Mouse (Mus musculus): Measurements from ENCODE around the gene Olfr780. TPM values are rescaled to one million over a fixed set of nuclear protein-coding genes. Genes with fewer than 3 reads are reported as not detected.
"Not testable (repeated sequence)": the region's sequence is repeated elsewhere in the genome, so short reads cannot be mapped to it uniquely, and the experiment has no call there.

Olfr780 gene
- not detected for total RNA-seq (2021)
- long read RNA-seq, experiment 1 = 0 reads
- long read RNA-seq, experiment 2 = 0 reads

GRCm38 (mm10) chr10:129317817-129318216 lies at the start of gene Olfr780:
Olfr780 (plus strand) TSS chr10:129318117.
- no peak for DNase-seq (ENCODE audit: low spot score in 2 of 2)

DNA sequence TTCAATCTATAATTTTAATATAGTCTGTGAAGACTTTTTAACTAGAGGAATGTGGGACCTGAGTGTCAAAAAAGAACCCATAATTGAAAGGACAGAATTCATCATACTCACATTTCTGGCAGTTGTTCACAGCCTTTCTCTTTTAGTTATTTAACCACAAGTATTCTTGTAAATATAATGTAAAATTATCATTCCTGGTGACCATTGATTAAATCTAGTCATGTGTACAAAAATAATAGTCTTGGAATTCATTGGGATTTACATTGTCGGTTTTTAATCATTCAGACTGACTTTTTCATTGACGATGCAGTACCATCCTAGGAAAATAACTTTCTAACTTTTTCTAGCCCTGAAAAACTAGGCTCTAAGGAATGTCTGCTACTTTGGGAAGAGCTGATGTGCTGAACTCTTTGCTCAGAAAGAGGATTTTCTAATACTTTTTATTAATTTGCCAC lies 46.8 kb upstream of the Olfr780 start, which contains the start of gene Olfr777:
Gene Olfr777 (minus strand): TSS at position 405 of the 455 bp plus-strand sequence.
- no peak for DNase-seq (ENCODE audit: low spot score in 2 of 2)

DNA sequence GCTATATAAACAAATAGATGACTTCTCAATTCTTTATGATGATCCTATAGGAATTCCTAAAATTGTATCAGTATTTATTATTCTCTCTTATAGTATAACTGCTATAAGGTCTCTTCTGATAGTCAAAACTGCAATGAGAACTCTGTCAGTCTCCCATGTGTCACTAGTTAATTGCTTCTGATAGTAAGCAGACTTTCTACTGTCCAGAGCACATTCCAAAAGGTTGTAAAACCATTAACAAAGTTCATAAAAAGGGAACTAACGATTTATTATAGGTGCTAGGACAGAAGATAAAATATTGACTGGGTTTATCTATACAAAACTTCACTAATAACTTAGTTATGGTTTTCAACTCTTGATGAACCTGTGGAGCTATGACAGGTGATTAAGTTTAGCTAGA lies 4.9 kb upstream of the Olfr780 start:
- DNase-seq (ENCODE audit: low spot score in 2 of 2) = not testable (repeated sequence)

GRCm38 (mm10) chr10:129313521-129313920 lies 4.4 kb upstream of the Olfr780 start:
- not testable (repeated sequence) for DNase-seq (ENCODE audit: low spot score in 2 of 2)

DNA sequence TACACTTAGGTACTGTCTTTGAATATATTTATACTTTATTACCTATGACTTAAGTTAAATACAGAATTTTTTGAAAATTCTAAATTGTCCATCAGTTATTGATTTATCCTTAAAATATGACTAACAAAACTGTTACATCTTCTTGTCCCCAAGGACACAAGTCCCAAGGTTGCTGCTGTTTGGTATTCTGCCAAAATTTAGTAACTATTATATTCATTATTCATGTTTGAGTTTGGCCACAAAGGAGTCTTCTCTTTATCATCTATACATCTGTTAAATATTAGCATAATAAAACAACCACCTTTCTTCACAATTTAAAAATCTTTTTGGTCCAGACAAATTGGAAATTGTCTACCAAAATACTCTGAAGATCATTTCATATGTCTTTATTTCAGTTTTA lies 10.6 kb downstream of the Olfr780 start, which contains the start of gene Olfr781:
Gene Olfr781 (plus strand): TSS at position 301 of the 400 bp plus-strand sequence.
- DNase-seq (ENCODE audit: low spot score in 2 of 2) = no peak

GRCm38 (mm10) chr10:129348550-129348949 lies 30.6 kb downstream of the Olfr780 start, which contains the start of gene Olfr782:
Olfr782 (plus strand) TSS chr10:129348850.
- DNase-seq (ENCODE audit: low spot score in 2 of 2) = no peak

DNA sequence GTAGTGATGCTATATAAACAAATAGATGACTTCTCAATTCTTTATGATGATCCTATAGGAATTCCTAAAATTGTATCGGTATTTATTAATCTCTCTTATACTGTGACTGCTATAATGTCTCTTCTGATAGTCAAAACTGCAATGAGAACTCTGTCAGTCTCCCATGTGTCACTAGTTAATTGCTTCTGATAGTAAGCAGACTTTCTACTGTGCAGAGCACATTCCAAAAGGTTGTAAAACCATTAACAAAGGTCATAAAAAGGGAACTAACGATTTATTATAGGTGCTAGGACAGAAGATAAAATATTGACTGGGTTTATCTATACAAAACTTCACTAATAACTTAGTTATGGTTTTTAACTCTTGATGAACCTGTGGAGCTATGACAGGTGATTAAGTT lies 34.6 kb downstream of the Olfr780 start:
- not testable (repeated sequence) for DNase-seq (ENCODE audit: low spot score in 2 of 2)

- not testable (repeated sequence) for DNase-seq (ENCODE audit: low spot score in 2 of 2)
These were observed 38.6 kb downstream of the Olfr780 start for GRCm38 (mm10) chr10:129356496-129356895.

- DNase-seq (ENCODE audit: low spot score in 2 of 2) = peak; percentile 26 to 69
These were observed 39.4 kb downstream of the Olfr780 start for GRCm38 (mm10) chr10:129357307-129357706.

Other genes with a start within 250 kb of the Olfr780 start
- gene Olfr766-ps1, start 249.1 kb upstream of the Olfr780 start, total RNA-seq (2021) = not detected
- gene Olfr767, start 235.2 kb upstream of the Olfr780 start, total RNA-seq (2021) = not detected
- gene Olfr768, start 218.7 kb upstream of the Olfr780 start, total RNA-seq (2021) = not detected
- gene Olfr769, start 200.3 kb upstream of the Olfr780 start, total RNA-seq (2021) = not detected
- gene Olfr770, start 179.1 kb upstream of the Olfr780 start, total RNA-seq (2021) = not detected
- not detected for gene Olfr771, start 153.4 kb upstream of the Olfr780 start, total RNA-seq (2021)
- not detected for gene Olfr772, start 140.2 kb upstream of the Olfr780 start, total RNA-seq (2021)
- gene Olfr773, start 130.7 kb upstream of the Olfr780 start, total RNA-seq (2021) = not detected
- gene Olfr774, start 81.9 kb upstream of the Olfr780 start, total RNA-seq (2021) = not detected
- gene Olfr775, start 69.7 kb upstream of the Olfr780 start, total RNA-seq (2021) = not detected
- not detected for gene Olfr776, start 59.0 kb upstream of the Olfr780 start, total RNA-seq (2021)
- gene Olfr777, start 46.6 kb upstream of the Olfr780 start, total RNA-seq (2021) = not detected
- gene Olfr781, start 10.7 kb downstream of the Olfr780 start, total RNA-seq (2021) = not detected
- not detected for gene Olfr782, start 30.7 kb downstream of the Olfr780 start, total RNA-seq (2021)
- under 1 TPM in 1 of 2 experiments, not detected in 1; 0.14 TPM for gene Olfr784, start 66.0 kb downstream of the Olfr780 start, total RNA-seq (2021)
- not detected for gene Olfr785, start 87.3 kb downstream of the Olfr780 start, total RNA-seq (2021)
- not detected for gene Olfr786, start 109.2 kb downstream of the Olfr780 start, total RNA-seq (2021)
- not detected for gene Olfr787, start 143.7 kb downstream of the Olfr780 start, total RNA-seq (2021)
- not detected for gene Olfr788, start 152.9 kb downstream of the Olfr780 start, total RNA-seq (2021)
- gene Olfr789, start 166.6 kb downstream of the Olfr780 start, total RNA-seq (2021) = not detected
- not detected for gene Olfr790, start 180.4 kb downstream of the Olfr780 start, total RNA-seq (2021)
- gene Olfr791, start 203.7 kb downstream of the Olfr780 start, total RNA-seq (2021) = not detected
- gene Olfr792, start 221.0 kb downstream of the Olfr780 start, total RNA-seq (2021) = not detected
- not detected for gene Olfr794, start 249.5 kb downstream of the Olfr780 start, total RNA-seq (2021)